Mouse (Mus musculus) adrenal gland, adult (tissue): ENCODE results near the gene Kcnip1.
A peak's percentile ranks its signal among the peaks of the same experiment; 100 is the strongest.

ENCODE experiments used
- DNase-seq, 2 experiments: peaks; one replicate each; pipeline ENCODE4 v3.0.0; 2022 to 2023; ENCODE audit warnings: low spot score in 1 of 2; ENCODE audit not compliant: inconsistent age in 2 of 2

Kcnip1 gene

GRCm38 (mm10) chr11:33772043-33772442, 220.9 kb downstream of the Kcnip1 start:
- DNase-seq = no peak

DNA sequence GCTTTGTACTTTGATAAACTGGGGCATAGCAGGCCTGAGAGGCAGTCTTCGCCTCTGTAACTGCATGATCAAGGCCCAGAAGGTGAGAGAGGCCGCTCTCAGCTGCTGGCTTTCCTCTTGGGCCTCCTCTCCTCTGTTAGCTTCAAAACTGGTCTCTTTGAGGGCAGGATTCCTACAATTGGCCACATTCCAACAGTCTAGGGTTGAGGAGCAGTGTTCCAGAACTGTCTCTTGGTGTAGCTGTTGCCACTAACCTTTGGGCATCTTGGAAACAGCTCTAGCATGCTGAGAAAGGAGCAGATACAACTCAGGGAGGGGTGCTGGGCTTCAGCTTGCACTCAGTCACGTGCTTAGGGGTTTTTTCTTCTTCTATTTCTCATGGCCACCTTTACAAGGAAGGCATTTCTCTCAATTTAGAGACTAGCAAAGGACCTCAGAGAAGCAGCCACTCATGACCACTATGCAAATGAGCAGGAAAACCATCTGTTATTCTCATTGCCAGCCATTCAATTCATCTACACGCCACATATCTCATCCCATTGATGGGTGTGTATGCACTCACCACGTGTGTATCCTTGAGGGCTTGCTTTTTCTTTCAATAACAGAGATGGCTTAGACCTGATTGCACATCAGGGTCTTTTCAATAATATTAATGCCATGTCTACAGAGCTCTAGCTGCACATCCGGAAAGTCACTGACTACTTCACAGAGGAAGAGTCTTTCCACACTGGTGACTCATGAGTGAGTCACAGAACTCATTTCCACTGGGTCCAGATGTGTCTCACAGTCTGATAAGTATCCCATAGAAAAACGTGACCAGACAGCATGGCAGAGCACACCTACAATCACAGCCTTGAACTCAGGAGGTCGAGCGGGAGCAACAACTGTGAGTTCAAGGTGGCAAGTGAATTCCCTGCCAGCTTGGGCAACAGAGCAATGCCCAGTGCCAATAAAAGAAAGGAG, 225.7 kb downstream of the Kcnip1 start:
- DNase-seq = peak; percentile 27 to 70

DNA sequence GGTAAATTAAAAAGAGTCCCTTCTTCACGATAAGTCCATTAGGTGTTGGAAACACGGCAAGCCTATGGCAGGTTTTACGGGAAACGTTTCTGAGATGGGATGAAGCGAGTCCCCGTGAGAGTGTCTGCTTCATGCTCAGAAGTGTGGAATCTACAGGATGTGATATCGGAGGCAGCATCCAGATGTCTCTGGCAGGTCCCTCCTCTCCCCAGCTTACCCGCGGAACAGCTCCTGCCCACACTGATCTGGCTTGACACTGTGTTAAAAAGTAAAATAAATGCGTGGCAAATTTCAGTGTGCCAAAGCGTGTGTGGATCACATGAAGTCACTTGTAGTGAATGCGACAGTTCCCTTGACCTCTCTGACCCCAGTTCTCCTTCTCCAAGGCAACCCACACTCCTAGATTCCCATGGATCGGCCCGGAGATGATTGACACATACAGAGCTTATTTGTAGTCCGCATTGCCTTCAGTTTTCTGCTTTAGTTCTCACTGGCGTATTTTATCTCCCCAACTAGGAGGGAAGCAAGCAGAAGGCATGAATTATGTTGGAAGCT, 231.7 kb downstream of the Kcnip1 start:
- no peak for DNase-seq

DNA sequence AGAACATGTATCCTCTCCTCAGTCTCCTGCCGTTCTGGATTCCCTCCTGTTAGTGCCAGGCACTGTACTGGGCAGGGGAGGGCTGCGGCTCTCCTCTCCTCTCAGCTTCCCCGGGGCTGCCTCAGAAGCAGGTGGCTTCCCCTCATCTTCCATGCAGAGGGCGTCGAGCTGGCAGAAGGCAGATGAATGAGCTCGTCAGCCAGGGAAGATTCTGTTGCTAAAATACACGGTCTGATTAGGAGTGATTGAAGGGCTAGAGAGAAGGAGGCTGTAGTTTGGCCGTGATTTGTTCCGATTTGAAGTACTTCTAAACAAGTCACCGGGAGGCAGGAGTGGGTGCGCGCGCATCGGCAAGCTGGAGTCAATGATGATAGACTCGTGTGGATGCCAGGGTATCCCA, 236.3 kb downstream of the Kcnip1 start:
- no peak for DNase-seq

DNA sequence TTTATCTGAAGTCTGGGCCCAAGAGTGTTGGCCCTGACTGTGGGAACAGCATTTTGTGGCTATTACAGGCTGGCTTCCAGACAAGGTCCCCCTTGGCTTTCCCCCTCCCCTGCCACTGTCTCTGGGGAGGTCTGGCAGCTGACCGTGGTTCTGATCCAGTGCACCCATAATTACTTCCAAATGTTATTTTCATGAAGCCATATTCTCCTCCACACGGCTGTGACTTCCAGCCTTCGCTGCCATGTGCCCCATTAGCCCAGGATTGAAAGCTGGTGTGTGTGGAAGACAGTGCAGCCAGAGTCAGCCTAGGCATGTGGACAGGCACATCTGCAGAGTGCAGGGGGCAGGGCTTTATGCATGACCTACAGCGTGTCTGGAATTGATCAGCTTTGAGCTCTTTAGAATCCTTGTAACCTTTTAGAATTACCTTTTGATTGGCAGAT, 240.5 kb downstream of the Kcnip1 start:
- DNase-seq = no peak

- no peak for DNase-seq
Observed at GRCm38 (mm10) chr11:33751503-33751902, 241.4 kb downstream of the Kcnip1 start.

DNA sequence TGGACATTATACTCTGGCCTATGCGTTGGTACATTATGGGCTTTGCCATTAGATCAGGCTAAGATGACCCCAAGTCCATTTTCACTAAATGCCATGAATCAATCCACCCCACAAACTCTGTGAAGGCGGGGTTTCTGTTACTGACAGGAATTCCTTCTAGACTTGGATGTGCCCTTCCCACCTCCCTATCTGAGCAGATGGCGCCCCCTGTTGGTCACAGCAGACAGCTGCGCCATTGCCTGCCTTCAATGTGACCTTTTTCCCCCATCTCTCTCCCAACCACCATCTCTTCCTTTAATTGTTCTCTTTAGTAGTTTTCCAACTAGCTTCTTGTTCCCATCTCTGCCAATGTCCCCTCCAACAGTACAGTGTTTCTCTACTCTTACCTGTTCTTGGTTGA, 243.0 kb downstream of the Kcnip1 start:
- DNase-seq = no peak

GRCm38 (mm10) chr11:33749408-33749807, 243.5 kb downstream of the Kcnip1 start:
- DNase-seq = no peak

- DNase-seq = peak in 1 of 2 experiments; percentile 22
Observed at GRCm38 (mm10) chr11:33748754-33749153, 244.2 kb downstream of the Kcnip1 start.

GRCm38 (mm10) chr11:33747402-33747955, 245.5 kb downstream of the Kcnip1 start:
- no peak for DNase-seq

GRCm38 (mm10) chr11:33746402-33746801, 246.6 kb downstream of the Kcnip1 start:
- no peak for DNase-seq

GRCm38 (mm10) chr11:33745821-33746329, 247.1 kb downstream of the Kcnip1 start:
- DNase-seq = no peak

- DNase-seq = no peak
Observed at GRCm38 (mm10) chr11:33744429-33744828, 248.5 kb downstream of the Kcnip1 start.

DNA sequence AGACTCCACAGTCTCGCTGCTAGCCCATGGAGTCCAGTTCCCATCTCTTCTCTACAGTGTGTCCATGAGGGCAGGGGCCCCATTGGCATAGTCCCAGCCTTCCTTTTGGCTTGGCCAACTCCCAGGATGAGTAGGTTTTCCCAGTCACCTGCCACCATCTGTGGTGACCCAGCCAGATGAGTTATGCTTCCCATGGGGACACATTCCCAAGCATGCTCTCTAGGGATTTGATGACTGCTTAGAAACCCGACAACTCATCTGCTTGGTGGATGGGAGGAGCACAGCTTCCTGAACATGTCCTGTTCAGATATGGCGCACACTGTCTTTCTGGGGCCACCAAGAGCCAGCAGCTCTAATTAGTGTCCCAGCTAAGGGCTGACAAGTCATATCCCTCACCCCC, 252.8 kb downstream of the Kcnip1 start:
- DNase-seq = no peak

DNA sequence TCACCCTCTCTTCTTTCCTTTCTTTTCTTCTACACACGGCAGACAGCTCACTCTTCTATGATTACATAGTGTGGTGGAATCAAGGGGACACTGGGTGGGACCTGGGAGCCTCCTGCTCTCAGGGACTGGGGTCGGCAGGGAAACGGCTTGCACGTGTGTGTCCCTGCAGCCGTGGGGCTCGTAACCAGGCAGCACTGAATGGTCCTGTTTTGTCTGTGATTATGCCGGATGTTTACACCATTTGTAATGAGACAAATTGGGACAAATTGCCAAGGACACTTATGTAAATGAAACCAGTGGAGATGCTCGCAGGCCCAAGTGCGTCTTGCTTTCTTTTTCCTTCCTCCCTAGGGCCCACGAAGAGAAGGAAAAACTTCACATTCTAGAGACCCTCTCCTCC, 256.5 kb downstream of the Kcnip1 start:
- no peak for DNase-seq

GRCm38 (mm10) chr11:33733269-33733668, 259.7 kb downstream of the Kcnip1 start:
- DNase-seq = peak; percentile 54 to 86

DNA sequence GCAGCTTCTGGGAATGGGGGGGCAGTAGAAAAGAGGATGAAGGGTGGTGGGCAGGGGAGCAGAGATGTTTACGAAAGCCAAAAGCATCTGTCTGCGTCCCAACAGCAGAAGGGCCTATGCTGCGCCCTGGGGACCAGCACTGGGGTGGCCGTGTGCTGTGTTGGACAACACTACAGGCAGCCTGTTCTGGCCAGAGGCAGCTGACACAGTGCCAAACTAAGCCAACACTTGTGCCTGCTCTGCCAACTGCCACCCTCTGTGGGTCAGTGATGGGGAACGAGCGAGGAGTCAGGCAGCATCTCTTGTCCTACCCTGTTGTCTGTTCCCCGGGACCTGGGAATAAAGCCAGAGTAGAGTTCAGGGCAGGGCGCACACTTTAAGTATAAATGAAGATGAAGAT, 260.6 kb downstream of the Kcnip1 start:
- DNase-seq = no peak

GRCm38 (mm10) chr11:33721297-33721696, 271.7 kb downstream of the Kcnip1 start:
- DNase-seq = peak; percentile 32 to 79

GRCm38 (mm10) chr11:33706777-33707176, 286.2 kb downstream of the Kcnip1 start:
- DNase-seq = no peak

- no peak for DNase-seq
Observed at GRCm38 (mm10) chr11:33701958-33702459, 290.9 kb downstream of the Kcnip1 start.

DNA sequence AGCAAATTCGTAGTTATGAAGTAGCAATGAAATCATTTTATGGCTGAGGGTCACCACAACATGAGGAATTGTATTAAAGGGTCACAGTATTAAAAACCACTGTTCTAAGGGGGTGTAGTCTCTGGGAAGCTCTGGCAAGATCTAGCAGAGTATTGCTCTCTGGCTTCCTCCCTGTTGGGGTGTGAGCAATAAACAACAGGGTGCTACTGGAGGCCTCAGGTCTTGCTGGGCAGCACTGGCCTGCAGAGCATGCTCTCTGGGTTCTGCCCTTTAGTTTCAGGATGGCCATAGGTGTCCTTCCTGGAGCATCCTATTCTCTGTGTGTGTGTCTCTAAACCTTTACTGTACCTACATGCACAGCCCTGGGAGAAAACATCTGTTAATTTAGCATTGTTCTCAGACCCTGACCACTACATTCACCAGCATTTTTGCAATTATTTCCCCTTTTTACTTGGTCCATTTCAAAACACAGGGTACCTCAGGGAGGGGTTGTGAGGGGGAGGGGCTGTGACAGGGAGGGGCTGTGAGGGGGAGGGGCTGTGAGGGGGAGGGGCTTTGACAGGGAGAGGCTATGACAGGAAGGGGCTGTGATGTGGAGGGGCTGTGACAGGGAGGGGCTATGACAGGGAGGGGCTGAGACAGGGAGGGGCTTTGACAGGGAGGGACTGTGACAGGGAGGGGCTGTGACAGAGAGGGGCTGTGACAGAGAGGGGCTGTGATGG, 291.6 kb downstream of the Kcnip1 start:
- no peak for DNase-seq
